Mouse (Mus musculus): ENCODE results near the gene Cpeb3.
A peak's percentile ranks its signal among the peaks of the same experiment; 100 is the strongest.
"Not testable (repeated sequence)": the region's sequence is repeated elsewhere in the genome, so short reads cannot be mapped to it uniquely, and the experiment has no call there.

Gene Cpeb3

GRCm38 (mm10) chr19:37208176-37208755, at the start of gene Cpeb3:
Cpeb3 (minus strand) TSS chr19:37208601.
- peak; percentile 6 for DNase-seq

- DNase-seq = peak; percentile 65
Observed at GRCm38 (mm10) chr19:37255321-37255720, 46.9 kb upstream of the Cpeb3 start.

DNA sequence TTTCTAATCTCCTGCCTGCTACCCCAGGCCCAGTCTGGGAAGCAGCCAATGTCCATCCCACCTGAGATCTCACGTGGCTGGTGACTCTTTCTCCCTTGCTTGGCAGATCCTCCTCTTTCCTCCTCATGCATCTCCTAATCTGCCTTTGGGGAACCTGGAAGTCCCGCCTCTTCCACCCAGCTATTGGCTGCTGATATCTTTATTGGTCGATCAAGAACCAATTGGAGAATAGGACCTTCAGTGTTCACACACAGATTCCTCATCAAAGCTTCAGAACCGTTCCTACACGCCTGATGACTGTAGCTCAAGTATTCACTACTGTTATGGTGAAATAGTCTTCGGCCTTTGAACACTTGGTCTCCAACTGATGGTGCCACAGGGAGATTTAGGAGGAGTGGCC, 43.7 kb upstream of the Cpeb3 start:
- DNase-seq = no peak

- DNase-seq = no peak
Observed at GRCm38 (mm10) chr19:37248199-37248598, 39.8 kb upstream of the Cpeb3 start.

DNA sequence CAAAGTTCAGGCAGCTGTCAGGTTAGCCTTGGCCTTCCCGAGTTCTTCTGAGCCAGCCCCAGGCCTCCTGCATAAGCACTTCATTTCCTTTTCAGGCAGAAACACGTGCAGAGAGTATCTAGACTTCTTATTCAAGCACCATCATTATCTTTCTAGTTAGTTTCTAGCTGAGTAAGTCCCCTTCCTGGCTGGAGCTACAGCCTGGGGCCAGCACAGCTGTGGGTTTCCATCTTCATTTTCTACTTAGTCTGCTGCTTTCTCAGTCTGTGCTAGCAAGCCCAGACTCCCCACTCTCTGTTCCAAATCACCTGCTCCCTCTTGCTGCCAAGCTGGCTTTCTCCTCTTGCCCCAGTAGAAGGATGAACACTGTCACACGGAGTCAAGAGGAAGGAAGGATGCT, 38.5 kb upstream of the Cpeb3 start:
- no peak for DNase-seq

- DNase-seq = no peak
Observed at GRCm38 (mm10) chr19:37242707-37243106, 34.3 kb upstream of the Cpeb3 start.

DNA sequence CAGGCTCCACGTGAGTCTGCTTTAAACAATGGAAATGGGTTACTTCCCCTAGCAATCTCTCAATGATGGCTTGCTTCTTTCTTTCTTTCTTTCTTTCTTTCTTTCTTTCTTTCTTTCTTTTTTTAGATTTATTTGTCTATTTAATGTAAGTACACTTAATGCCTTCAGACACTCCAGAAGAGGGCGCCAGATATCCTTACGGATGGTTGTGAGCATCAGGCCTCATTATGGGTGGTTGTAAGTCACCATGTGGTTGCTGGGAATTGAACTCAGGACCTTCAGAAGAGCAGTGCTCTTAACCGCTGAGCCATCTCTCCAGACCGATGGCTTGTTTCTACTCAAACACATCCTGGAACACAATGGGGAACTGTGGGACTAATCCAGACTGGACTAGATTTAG, 32.8 kb upstream of the Cpeb3 start:
- no peak for DNase-seq

GRCm38 (mm10) chr19:37239096-37239495, 30.7 kb upstream of the Cpeb3 start:
- DNase-seq = no peak

DNA sequence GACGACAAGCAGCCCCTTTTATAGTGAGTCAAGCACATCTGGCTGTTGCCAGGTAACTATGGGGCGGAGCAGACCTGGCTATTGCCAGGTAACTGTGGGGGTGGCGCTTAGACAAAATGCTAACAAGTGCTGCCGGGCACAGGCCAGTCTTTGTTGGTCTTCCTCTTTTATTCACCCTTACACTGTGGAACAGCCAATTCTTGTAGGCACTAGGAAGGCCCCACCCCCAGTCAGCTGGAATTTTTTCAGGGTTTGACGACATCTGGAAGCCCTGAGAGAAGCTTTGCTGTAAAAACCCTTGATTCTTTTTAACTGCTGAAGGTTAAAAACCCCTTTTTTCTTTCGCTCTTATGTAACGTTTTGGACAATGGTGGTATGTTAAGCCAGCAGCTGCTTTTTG, 30.2 kb upstream of the Cpeb3 start:
- no peak for DNase-seq

- DNase-seq = no peak
Observed at GRCm38 (mm10) chr19:37237712-37238437, 29.5 kb upstream of the Cpeb3 start.

GRCm38 (mm10) chr19:37237306-37237705, 28.9 kb upstream of the Cpeb3 start:
- no peak for DNase-seq

- no peak for DNase-seq
Observed at GRCm38 (mm10) chr19:37235818-37236217, 27.4 kb upstream of the Cpeb3 start.

DNA sequence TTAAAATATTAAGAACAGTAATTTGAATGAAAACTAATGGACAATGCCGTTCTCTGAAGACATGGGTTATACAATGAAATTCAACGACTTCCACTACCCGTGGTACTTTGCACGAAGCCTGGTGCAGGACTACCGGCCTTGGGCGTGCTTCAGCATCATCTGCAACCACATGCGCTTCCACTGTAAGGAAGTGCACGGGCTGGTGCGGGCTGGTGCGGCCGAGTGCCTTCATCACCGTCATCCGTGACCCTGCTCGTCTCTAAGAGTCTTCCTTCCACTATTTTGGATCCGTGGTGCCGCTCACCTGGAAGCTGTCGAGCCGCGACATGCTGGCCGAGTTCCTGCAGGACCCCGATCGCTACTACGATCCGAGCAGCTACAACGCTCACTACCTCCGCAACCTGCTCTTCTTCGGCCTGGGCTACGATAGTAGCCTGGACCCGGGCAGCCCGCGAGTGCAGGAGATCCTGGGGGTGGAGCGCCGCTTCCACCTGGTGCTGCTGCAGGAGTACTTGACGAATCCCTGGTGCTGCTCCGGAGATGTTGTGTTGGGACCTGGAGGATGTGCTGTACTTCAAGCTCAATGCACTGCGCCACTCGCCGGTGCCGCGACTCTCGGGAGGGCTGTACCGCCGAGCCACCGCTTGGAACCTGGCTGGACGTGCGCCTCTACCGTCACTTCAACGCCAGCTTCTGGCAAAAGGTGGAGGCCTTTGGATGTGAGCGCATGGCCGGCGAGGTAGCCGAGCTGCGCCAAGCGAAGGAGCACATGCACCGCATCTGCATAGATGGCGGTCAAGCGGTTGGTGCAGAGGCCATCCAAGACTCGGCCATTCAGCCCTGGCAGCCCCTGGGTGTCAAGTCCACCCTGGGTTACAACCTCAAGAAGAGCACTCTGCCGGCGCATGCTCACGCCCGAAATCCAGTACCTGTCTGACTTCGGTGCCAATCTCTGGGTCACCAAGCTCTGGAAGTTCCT, 25.4 kb upstream of the Cpeb3 start:
- DNase-seq = no peak

GRCm38 (mm10) chr19:37232598-37232997, 24.2 kb upstream of the Cpeb3 start:
- DNase-seq = not testable (repeated sequence)

DNA sequence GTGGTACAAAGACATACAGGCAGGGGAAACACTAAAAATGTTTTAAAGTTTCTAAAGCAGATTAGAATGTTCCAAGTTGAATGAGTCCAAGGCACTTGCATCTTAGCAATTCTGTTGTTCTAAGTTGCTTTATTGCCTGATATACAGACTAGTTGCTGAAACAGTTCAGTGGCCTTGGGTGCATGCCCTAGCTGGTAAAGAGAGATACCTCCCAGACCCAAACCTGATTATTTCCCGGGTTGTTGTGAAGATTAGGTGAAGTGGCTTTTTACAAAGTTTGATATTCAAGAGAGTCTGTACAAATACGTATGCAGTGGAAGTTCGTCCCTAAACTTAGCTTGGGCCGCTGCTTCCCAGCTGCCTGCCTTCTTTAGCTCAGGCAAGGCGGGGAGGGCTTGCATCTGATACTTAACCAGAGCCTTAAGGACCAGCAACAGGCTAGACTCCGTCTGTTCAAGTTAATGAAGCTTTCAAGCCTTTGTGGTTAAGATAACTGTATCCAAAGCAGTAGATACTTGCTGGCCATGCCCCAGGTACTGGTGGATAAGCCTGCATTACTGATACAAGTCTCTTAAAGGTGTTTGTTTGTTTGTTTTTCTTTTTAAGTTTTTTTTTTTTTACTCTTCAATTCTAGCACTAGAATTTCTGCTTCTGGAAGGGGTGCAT, 16.9 kb upstream of the Cpeb3 start:
- no peak for DNase-seq

DNA sequence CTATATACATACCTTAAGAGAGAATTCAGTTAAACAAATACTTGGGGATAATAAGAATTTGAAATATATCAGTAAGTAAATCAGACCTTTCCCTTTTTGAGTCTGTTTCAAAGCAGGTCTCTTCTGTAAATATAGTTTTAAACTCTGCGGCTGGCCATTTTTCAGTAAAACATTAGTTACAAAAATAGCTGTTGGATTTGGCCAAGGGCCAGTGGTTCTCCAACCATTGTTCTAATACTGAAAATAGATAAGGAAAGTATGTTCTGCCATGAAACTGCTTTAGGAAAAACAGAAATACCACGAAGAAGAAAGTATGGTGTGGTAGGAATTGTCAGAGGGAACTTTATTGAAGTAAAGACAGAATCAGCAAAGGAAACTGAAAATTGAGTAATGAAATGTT, 6.3 kb upstream of the Cpeb3 start:
- no peak for DNase-seq

GRCm38 (mm10) chr19:37211416-37211815, 3.0 kb upstream of the Cpeb3 start:
- no peak for DNase-seq

GRCm38 (mm10) chr19:37210457-37210856, 2.1 kb upstream of the Cpeb3 start:
- DNase-seq = no peak

GRCm38 (mm10) chr19:37209467-37210128, 1.2 kb upstream of the Cpeb3 start:
- DNase-seq = no peak

GRCm38 (mm10) chr19:37208986-37209385, 585 bp upstream of the Cpeb3 start:
- DNase-seq = no peak

DNA sequence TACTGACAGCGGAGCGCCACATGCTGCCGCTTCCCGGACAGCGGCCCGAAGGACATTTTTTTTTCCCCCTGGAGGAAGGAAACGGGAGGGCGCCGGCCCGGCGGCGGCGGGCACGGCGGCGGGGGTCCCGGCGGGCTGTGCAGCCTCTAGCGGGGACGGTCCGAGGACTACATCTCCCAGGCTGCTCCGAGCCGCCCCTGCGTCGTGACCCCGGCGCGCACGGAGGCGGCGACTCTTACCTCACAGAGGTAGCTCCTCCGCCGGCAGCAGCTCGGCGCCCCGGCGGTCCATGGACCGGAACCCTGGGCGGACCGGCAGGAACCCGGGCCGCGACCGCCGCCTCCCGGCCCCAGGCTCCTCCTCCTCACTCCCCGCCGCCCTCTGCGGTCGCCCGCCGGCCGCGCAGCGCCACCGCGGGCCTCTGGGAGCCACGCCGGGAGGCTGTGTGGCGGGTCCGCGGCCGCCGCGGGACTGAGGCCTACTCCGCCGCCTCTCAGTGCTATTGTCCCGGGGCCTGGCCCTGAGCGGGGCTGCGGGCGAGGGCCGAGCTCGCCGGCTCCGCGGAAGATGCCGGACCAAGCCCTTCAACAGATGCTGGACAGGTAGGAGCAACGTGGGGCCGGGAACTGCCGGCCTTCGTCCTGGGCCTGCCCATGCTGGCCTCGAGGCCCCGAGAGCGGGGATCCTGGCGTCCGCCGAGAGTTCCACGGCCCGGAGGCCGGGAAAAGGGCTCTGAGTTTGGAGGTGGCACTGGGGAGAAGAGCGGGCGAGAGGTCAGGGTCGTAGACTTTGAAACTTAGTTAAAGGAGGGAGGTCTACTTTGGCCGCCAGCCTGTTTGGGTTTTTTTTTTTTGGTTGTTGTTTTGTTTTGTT, 862 bp downstream of the Cpeb3 start, which contains the start of gene March5:
Gene March5 (plus strand): TSS at position 241 of the 873 bp plus-strand sequence.
- DNase-seq = peak; percentile 91

All from right cerebral cortex, postnatal 25 days (tissue).